Mouse (Mus musculus) myocyte (in vitro differentiated cells): ENCODE measurements around the gene Pde8b. TPM values are rescaled to one million over a fixed set of nuclear protein-coding genes. Genes with fewer than 3 reads are reported as not detected.

Source experiments
- H3K27me3 ChIP-seq: one replicate; pipeline ENCODE4 v1.6.1; 2011; ENCODE audit not compliant: control insufficient read depth, insufficient read depth, insufficient read length
- H3K36me3 ChIP-seq: one replicate; pipeline ENCODE4 v1.6.1; 2011; ENCODE audit not compliant: control insufficient read depth, insufficient read depth
- H3K4me2 ChIP-seq: one replicate; pipeline ENCODE4 v1.6.1; 2011; ENCODE audit warnings: low read depth, control low read depth
- H3K4me3 ChIP-seq: one replicate; pipeline ENCODE4 v1.5.1; 2011; ENCODE audit warnings: mild to moderate bottlenecking, control low read depth, moderate library complexity
- H3K79me2 ChIP-seq: one replicate; pipeline ENCODE4 v1.6.1; 2011; ENCODE audit not compliant: control insufficient read depth, insufficient read depth
- H3ac ChIP-seq: one replicate; pipeline ENCODE4 v1.6.1; 2011; ENCODE audit not compliant: control insufficient read depth, insufficient read length
- CEBPB ChIP-seq: IDR thresholded peaks from 2 replicates; pipeline ENCODE4 v1.6.1; 2011; ENCODE audit warnings: mild to moderate bottlenecking, moderate library complexity; ENCODE audit not compliant: poor library complexity, insufficient read depth, severe bottlenecking
- E2F4 ChIP-seq: IDR thresholded peaks from one replicate; pipeline ENCODE4 v1.6.1; 2011; ENCODE audit warnings: mild to moderate bottlenecking, control low read depth, moderate library complexity; ENCODE audit not compliant: insufficient read depth
- MAX ChIP-seq: IDR thresholded peaks from one replicate; pipeline ENCODE4 v1.6.1; 2011; ENCODE audit warnings: low read depth, mild to moderate bottlenecking, control low read depth
- MYOD1 ChIP-seq, 3 experiments: IDR thresholded peaks; one replicate each; pipeline ENCODE4 v1.6.1; 2011; ENCODE audit warnings: control low read depth in 2 of 3, low read depth in 2 of 3, mild to moderate bottlenecking in 2 of 3, moderate library complexity in 1 of 3; ENCODE audit not compliant: insufficient read length in 2 of 3, control insufficient read depth in 1 of 3
- MYOG ChIP-seq, 3 experiments: IDR thresholded peaks; one replicate each; pipeline ENCODE4 v1.6.1; 2011; ENCODE audit warnings: control low read depth in 2 of 3, low read depth in 2 of 3, mild to moderate bottlenecking in 2 of 3; ENCODE audit not compliant: insufficient read length in 2 of 3, control insufficient read depth in 1 of 3, insufficient read depth in 1 of 3
- POLR2A ChIP-seq: IDR thresholded peaks from one replicate; pipeline ENCODE4 v1.6.1; 2011; ENCODE audit warnings: low read depth, mild to moderate bottlenecking, control low read depth, moderate library complexity; ENCODE audit not compliant: insufficient read length
- POLR2AphosphoS2 ChIP-seq: IDR thresholded peaks from one replicate; pipeline ENCODE4 v1.6.1; 2011; ENCODE audit warnings: low read depth, control low read depth; ENCODE audit not compliant: insufficient read length
- REST ChIP-seq: IDR thresholded peaks from one replicate; pipeline ENCODE4 v1.6.1; 2011; ENCODE audit warnings: mild to moderate bottlenecking, control low read depth, moderate library complexity; ENCODE audit not compliant: insufficient read depth, insufficient read length
- SRF ChIP-seq: IDR thresholded peaks from one replicate; pipeline ENCODE4 v1.6.1; 2011; ENCODE audit warnings: low read depth; ENCODE audit not compliant: control insufficient read depth, insufficient read length
- TCF12 ChIP-seq: IDR thresholded peaks from one replicate; pipeline ENCODE4 v1.6.1; 2011; ENCODE audit warnings: mild to moderate bottlenecking, control low read depth; ENCODE audit not compliant: poor library complexity, insufficient read depth, severe bottlenecking
- TCF3 ChIP-seq: IDR thresholded peaks from one replicate; pipeline ENCODE4 v1.6.1; 2011; ENCODE audit warnings: low read depth, control low read depth; ENCODE audit not compliant: insufficient read length
- USF1 ChIP-seq: IDR thresholded peaks from one replicate; pipeline ENCODE4 v1.6.1; 2011; ENCODE audit warnings: low read depth, mild to moderate bottlenecking, control low read depth, moderate library complexity
- polyA plus RNA-seq: library from polyadenylated mRNA; unstranded; fragments of >200 nt; fragmentation: generic; extraction: Trizol; gene quantifications from one replicate; pipeline ENCODE4 v1.2.1, GENCODE M21; 2012; ENCODE audit warnings: missing spikeins

The Pde8b gene
- polyA plus RNA-seq, 1 experiment: 0.05 TPM

DNA sequence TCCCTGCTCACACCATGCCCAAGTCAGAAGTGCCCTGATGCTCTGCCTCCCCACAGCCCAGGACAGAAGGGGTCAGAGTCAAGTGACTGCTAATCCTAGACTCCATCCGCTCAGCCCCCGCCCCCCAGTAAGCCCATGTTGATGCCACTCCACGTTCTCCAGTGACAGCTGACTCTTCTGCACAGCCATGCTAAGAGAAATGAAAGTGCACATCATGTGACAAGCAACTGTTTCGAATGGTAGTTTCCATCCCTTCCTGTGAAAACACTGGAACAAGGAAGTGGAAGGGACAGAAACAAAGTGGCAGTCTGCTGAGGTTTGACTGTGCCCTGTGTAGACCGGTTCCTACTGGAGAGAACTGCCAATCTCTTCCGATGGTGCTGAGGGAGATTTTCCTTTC lies 217.2 kb downstream of the Pde8b start:
- Histone ChIP-seq H3K79me2 (no peaks in the 10 kb centered on the region), H3K27me3 (no peaks in the 10 kb centered on the region), H3K36me3 (no peaks in the 10 kb centered on the region), H3ac (no peak overlapping the region), H3K4me3 (no peak overlapping the region), H3K4me2 (no peak overlapping the region)
- TF ChIP-seq USF1: no peak
- no peak for TF ChIP-seq TCF3
- no peak for TF ChIP-seq CEBPB
- no peak for TF ChIP-seq E2F4
- no peak for TF ChIP-seq MYOG (IDR thresholded peaks at IDR 0.05; ENCODE audit: control insufficient read depth in 1 of 3, insufficient read depth in 1 of 3, insufficient read length in 2 of 3, low read depth in 2 of 3)

- Histone ChIP-seq H3K27me3 (no peaks in the 10 kb centered on the region), H3K4me3 (no peak overlapping the region), H3ac (no peak overlapping the region), H3K4me2 (no peak overlapping the region), H3K36me3 (no peaks in the 10 kb centered on the region), H3K79me2 (no peaks in the 10 kb centered on the region)
- TF ChIP-seq MYOD1 (IDR thresholded peaks at IDR 0.05; ENCODE audit: control insufficient read depth in 1 of 3, insufficient read length in 2 of 3, low read depth in 2 of 3): no peak
- no peak for TF ChIP-seq TCF12
- TF ChIP-seq TCF3: no peak
- no peak for TF ChIP-seq SRF
- no peak for TF ChIP-seq POLR2AphosphoS2
- TF ChIP-seq REST: no peak
- TF ChIP-seq POLR2A: no peak
- TF ChIP-seq USF1: no peak
- no peak for TF ChIP-seq CEBPB
Observed at GRCm38 (mm10) chr13:95032127-95032831, 217.9 kb downstream of the Pde8b start.

DNA sequence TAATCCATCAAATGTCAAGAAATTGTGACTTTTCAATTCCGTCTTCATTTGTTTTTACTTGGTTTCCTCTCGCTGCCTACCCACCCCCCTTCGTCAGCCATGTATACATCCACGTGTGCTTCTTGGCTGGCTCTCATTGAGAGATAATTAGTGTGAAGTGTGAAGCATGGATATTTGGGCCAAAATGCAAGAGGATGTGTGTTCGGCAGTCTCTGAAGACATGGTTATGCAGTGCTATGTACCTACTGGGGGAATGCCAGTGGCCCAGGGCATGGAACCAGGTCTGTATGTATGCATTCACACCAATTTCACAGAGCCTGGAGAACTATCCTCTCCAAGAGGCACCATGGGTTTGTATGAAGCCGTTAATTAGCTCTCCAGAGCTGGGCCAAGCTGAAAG lies 219.3 kb downstream of the Pde8b start:
- Histone ChIP-seq H3K36me3 (no peaks in the 10 kb centered on the region), H3K4me3 (no peak overlapping the region), H3ac (no peak overlapping the region), H3K79me2 (no peaks in the 10 kb centered on the region), H3K27me3 (no peaks in the 10 kb centered on the region), H3K4me2 (no peak overlapping the region)
- no peak for TF ChIP-seq MYOD1 (IDR thresholded peaks at IDR 0.05; ENCODE audit: control insufficient read depth in 1 of 3, insufficient read length in 2 of 3, low read depth in 2 of 3)
- no peak for TF ChIP-seq TCF12
- TF ChIP-seq MYOG (IDR thresholded peaks at IDR 0.05; ENCODE audit: control insufficient read depth in 1 of 3, insufficient read depth in 1 of 3, insufficient read length in 2 of 3, low read depth in 2 of 3): no peak
- TF ChIP-seq MAX: no peak
- no peak for TF ChIP-seq POLR2A
- no peak for TF ChIP-seq USF1
- TF ChIP-seq TCF3: no peak
- TF ChIP-seq SRF: no peak
- no peak for TF ChIP-seq E2F4
- no peak for TF ChIP-seq REST
- no peak for TF ChIP-seq CEBPB
- TF ChIP-seq POLR2AphosphoS2: no peak

DNA sequence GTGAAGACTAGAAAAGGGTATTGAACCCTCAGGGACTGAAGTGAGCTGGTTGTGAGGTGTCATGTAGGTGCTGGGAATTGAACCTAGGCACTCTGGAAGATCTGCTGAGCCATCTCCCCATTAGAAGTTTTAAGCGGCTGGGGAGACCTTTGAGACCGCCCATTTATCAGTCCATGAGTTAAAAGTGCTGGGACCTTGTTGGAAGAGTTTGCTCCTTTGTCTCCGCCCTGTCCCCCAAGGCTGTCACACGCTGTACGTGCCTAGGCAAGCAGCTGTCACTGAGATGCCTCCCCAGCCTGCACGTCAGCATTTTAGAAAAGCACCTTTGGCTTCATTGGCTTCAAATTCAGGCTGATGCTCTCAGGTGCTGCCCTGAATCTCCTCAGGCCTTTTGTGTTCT lies 229.9 kb downstream of the Pde8b start:
- Histone ChIP-seq H3K79me2 (no peaks in the 10 kb centered on the region), H3ac (no peak overlapping the region), H3K36me3 (no peaks in the 10 kb centered on the region), H3K4me2 (no peak overlapping the region), H3K27me3 (no peaks in the 10 kb centered on the region), H3K4me3 (no peak overlapping the region)
- TF ChIP-seq TCF3 (no peak), POLR2A (no peak), E2F4 (no peak), POLR2AphosphoS2 (no peak), SRF (no peak), REST (no peak), MYOG (IDR thresholded peaks at IDR 0.05; ENCODE audit: control insufficient read depth in 1 of 3, insufficient read depth in 1 of 3, insufficient read length in 2 of 3, low read depth in 2 of 3) (no peak)

GRCm38 (mm10) chr13:95019345-95019744 lies 230.8 kb downstream of the Pde8b start:
- no peak overlapping the region for H3K4me2 ChIP-seq
- no peaks in the 10 kb centered on the region for H3K27me3 ChIP-seq
- H3K36me3 ChIP-seq: no peaks in the 10 kb centered on the region
- H3K4me3 ChIP-seq: no peak overlapping the region
- no peak overlapping the region for H3ac ChIP-seq
- TF ChIP-seq REST (no peak), POLR2AphosphoS2 (no peak), MAX (no peak), POLR2A (no peak), MYOD1 (IDR thresholded peaks at IDR 0.05; ENCODE audit: control insufficient read depth in 1 of 3, insufficient read length in 2 of 3, low read depth in 2 of 3) (no peak), CEBPB (no peak), USF1 (no peak), SRF (no peak), TCF3 (no peak), TCF12 (no peak), E2F4 (no peak), MYOG (IDR thresholded peaks at IDR 0.05; ENCODE audit: control insufficient read depth in 1 of 3, insufficient read depth in 1 of 3, insufficient read length in 2 of 3, low read depth in 2 of 3) (no peak)
- no peaks in the 10 kb centered on the region for H3K79me2 ChIP-seq
